Mouse (Mus musculus) right cerebral cortex, postnatal 36 days (tissue): ENCODE results near the gene Eif3g.

Experiments
- DNase-seq, 2 experiments: peaks; one replicate each; pipeline ENCODE4 v3.0.0; 2022; ENCODE audit warnings: low spot score in 2 of 2, mixed read lengths in 1 of 2

The Eif3g gene

GRCm38 (mm10) chr9:20889185-20890141 is 9.0 kb downstream of the Eif3g start:
- DNase-seq = no peak

GRCm38 (mm10) chr9:20888386-20888765 is 10.0 kb downstream of the Eif3g start:
- no peak for DNase-seq

GRCm38 (mm10) chr9:20887704-20888385 is 10.6 kb downstream of the Eif3g start, which contains the start of gene Ppan:
Gene Ppan (plus strand): TSS chr9:20888175.
- peak; percentile 95 to 97 for DNase-seq

GRCm38 (mm10) chr9:20887191-20887590 is 11.2 kb downstream of the Eif3g start:
- DNase-seq = no peak

- DNase-seq = no peak
These were observed 11.9 kb downstream of the Eif3g start for GRCm38 (mm10) chr9:20886563-20886962.

GRCm38 (mm10) chr9:20879097-20879792 is 19.2 kb downstream of the Eif3g start, which contains the start of gene Angptl6:
Gene Angptl6 (minus strand): TSS chr9:20879727.
- DNase-seq = no peak

GRCm38 (mm10) chr9:20878710-20879065 is 19.7 kb downstream of the Eif3g start:
- no peak for DNase-seq

- peak; percentile 99 to 100 for DNase-seq
These were observed 20.2 kb downstream of the Eif3g start for GRCm38 (mm10) chr9:20878041-20878709.

GRCm38 (mm10) chr9:20877118-20878040 is 21.0 kb downstream of the Eif3g start:
- DNase-seq = no peak

GRCm38 (mm10) chr9:20876318-20877117 is 21.9 kb downstream of the Eif3g start:
- DNase-seq = no peak

- no peak for DNase-seq
These were observed 23.2 kb downstream of the Eif3g start for GRCm38 (mm10) chr9:20875021-20875790.

GRCm38 (mm10) chr9:20873521-20873920 is 24.9 kb downstream of the Eif3g start:
- no peak for DNase-seq

GRCm38 (mm10) chr9:20872991-20873390 is 25.4 kb downstream of the Eif3g start:
- DNase-seq = no peak

- no peak for DNase-seq
These were observed 27.9 kb downstream of the Eif3g start for GRCm38 (mm10) chr9:20870211-20871173.

GRCm38 (mm10) chr9:20869246-20869645 is 29.2 kb downstream of the Eif3g start:
- DNase-seq = no peak

GRCm38 (mm10) chr9:20868448-20869001 is 29.9 kb downstream of the Eif3g start, which contains the start of gene A230050P20Rik:
Gene A230050P20Rik (plus strand): TSS chr9:20868642.
- peak; percentile 76 to 81 for DNase-seq

GRCm38 (mm10) chr9:20866879-20867278 is 31.5 kb downstream of the Eif3g start:
- no peak for DNase-seq
